Mouse (Mus musculus) olfactory bulb, adult 2 months (tissue): ENCODE measurements around the gene Il22ra1. TPM values are rescaled to one million over a fixed set of nuclear protein-coding genes. Genes with fewer than 3 reads are reported as not detected.

Experiments
- H3K27ac ChIP-seq: fragments of 200-500 bp; 2 replicates; pipeline ENCODE4 v1.5.1; 2012; ENCODE audit warnings: low read depth, low read length; ENCODE audit not compliant: insufficient read depth
- H3K4me1 ChIP-seq: fragments of 200-500 bp; 2 replicates; pipeline ENCODE4 v1.6.1; 2012; ENCODE audit warnings: low read length; ENCODE audit not compliant: control insufficient read depth, insufficient read depth
- H3K4me3 ChIP-seq: fragments of 200-500 bp; 2 replicates; pipeline ENCODE4 v1.5.1; 2012; ENCODE audit warnings: mild to moderate bottlenecking, low read depth, low read length, moderate library complexity; ENCODE audit not compliant: insufficient read depth
- CTCF ChIP-seq: fragments of 200-500 bp; IDR thresholded peaks from 2 replicates; pipeline ENCODE4 v1.5.1; 2012; ENCODE audit warnings: low read depth, mild to moderate bottlenecking, low read length, moderate library complexity; ENCODE audit not compliant: insufficient read depth
- POLR2A ChIP-seq: fragments of 200-500 bp; IDR thresholded peaks from 2 replicates; pipeline ENCODE4 v1.6.1; 2012; ENCODE audit warnings: mild to moderate bottlenecking, low read depth, low read length, moderate library complexity; ENCODE audit not compliant: insufficient read depth
- WGBS: fragments of 180-500 bp; shearing (Covaris S2); methylation state at CpG from one replicate; pipeline ENCODE4 v1.1.7; 2018; 5-methylcytosine and 5-hydroxymethylcytosine counted together
- polyA plus RNA-seq: library from polyadenylated mRNA; stranded (reverse); fragments of >200 nt; gene quantifications from 2 replicates; pipeline ENCODE4 v1.2.4, GENCODE M21; 2012; ENCODE audit warnings: low replicate concordance; ENCODE audit not compliant: missing spikeins, insufficient read depth, insufficient read length

The Il22ra1 gene
- polyA plus RNA-seq, 1 experiment = not detected

- H3K27ac ChIP-seq = no peak overlapping the region
- H3K4me1 ChIP-seq = no peaks in the 10 kb centered on the region
- H3K4me3 ChIP-seq = no peak overlapping the region
- no peak for TF ChIP-seq CTCF
- TF ChIP-seq POLR2A = no peak
- 91% methylated on average over 6 of the region's 6 CpGs for WGBS
Measured at GRCm38 (mm10) chr4:135771592-135771991, 43.6 kb downstream of the Il22ra1 start.

DNA sequence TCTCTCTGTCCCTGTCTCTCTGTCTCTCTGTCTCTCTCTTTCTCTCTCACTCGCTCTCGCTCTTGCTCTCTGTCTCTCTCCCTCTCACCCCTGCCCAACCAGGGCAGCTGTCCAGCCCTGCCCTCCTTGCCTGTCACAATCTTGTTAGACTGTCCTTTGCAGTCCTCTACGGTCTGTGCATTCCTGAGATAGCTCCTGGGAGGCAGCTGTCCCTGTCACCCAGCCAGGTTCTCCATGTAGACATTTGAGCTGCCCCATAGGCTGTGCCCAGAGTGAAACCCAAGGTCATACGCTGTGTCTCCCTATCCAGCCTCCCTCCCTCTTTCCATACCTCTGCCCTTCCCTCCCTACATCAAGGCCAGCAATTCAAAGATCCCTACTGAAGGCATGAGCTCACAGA, 44.7 kb downstream of the Il22ra1 start:
- Histone ChIP-seq H3K4me3 (no peak overlapping the region), H3K27ac (no peak overlapping the region), H3K4me1 (no peaks in the 10 kb centered on the region)
- 88% methylated on average over 4 of the region's 4 CpGs for WGBS
- TF ChIP-seq POLR2A = no peak
- no peak for TF ChIP-seq CTCF

DNA sequence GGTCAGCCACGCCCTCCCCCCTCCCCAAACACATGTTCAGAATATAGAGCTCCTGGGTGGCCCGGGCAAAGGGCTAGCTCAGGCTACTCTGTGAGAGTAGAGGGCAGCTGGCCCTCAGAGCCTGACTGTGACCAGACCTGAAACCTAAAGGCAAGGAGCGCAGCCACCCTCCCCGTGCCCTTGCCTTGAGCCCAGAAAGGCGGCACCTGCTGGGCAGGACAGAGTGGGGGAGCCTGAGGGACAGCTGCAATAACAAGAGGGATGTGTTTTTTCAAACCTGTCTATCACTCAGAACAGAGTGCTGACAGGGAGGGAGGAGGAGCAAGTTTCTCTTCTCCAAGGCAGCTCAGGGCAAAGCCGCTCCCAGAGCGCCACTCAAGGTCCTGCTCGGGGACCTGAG, 46.5 kb downstream of the Il22ra1 start:
- TF ChIP-seq CTCF = no peak
- TF ChIP-seq POLR2A = no peak
- 71% methylated on average over 8 of the region's 8 CpGs for WGBS
- no peak overlapping the region for H3K27ac ChIP-seq
- no peak overlapping the region for H3K4me3 ChIP-seq
- no peaks in the 10 kb centered on the region for H3K4me1 ChIP-seq

DNA sequence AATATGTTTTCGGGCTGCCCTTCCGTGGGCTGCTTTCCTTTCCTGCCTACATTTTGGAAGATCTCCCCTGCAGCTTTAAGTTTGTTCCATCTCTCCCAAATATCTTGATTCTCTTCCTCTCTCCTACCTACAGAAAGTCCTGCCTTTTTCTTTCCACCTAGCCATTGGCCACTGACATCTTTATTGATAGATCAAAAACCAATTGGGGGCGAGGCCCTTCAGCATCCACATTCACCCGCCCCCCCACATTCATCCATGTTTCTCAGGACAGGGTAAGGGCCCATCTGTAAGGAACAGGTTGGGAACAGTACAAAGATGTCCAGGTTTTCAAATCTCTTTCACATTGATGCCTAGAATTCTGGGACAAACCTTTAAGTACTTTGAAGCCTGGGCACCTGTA, 48.9 kb downstream of the Il22ra1 start:
- Histone ChIP-seq H3K4me1 (no peaks in the 10 kb centered on the region), H3K27ac (no peak overlapping the region), H3K4me3 (no peak overlapping the region)
- no peak for TF ChIP-seq CTCF
- TF ChIP-seq POLR2A = no peak
- 94% methylated on average over 4 of the region's 4 CpGs for WGBS

- TF ChIP-seq POLR2A (no peak), CTCF (no peak)
- WGBS = 81% methylated on average over 9 of the region's 9 CpGs
- H3K4me1 ChIP-seq = no peaks in the 10 kb centered on the region
- no peak overlapping the region for H3K4me3 ChIP-seq
- H3K27ac ChIP-seq = no peak overlapping the region
Measured at GRCm38 (mm10) chr4:135779661-135780060, 51.7 kb downstream of the Il22ra1 start.

DNA sequence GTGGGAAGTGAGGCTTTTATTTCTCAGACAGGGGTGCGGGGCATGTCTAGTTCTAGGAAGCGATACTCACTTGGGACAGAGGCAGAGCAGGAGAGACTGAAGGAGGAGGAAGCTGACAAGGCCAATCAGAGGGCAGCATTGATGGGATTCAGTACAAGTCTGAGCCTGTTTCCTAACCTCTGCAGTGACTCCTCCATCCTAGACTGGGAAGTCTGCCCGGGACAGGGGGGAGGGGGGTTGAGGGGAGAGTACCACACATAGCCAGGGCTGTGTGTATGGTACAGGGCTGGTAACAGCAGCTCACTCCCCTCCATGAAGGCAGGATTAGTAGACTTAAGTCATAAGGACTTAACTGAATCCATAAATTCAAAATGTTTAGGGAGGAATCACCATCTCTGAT, 52.3 kb downstream of the Il22ra1 start:
- no peak overlapping the region for H3K27ac ChIP-seq

GRCm38 (mm10) chr4:135781304-135781703, 53.3 kb downstream of the Il22ra1 start:
- Histone ChIP-seq H3K4me3 (no peak overlapping the region), H3K4me1 (no peaks in the 10 kb centered on the region), H3K27ac (no peak overlapping the region)
- no peak for TF ChIP-seq POLR2A
- no peak for TF ChIP-seq CTCF
- WGBS = 58% methylated on average over 5 of the region's 5 CpGs

More for the DNA sequence above, 52.3 kb downstream of the Il22ra1 start:
- WGBS = 78% methylated on average over 3 of the region's 3 CpGs
- Histone ChIP-seq H3K4me1 (no peaks in the 10 kb centered on the region), H3K4me3 (no peak overlapping the region)
- TF ChIP-seq CTCF (no peak), POLR2A (no peak)

DNA sequence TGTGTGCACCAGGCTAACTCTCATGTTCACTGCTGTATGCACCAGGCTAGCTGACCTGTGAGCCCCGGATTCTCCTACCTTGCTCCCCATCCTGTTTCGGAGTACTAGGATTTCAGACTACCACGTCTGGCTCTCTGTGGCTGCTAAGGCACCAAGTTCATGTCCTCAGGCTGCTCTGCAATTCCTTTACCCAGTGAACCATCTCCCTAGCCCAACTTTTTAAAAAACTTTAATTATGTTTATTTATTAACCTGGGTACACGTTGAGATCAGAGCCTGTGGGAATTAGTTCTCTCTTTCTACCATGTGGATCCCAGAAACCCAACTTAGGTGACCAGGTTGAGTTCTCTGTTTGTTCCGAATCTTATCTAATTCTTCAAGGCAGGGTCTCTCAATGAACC, 58.6 kb downstream of the Il22ra1 start:
- Histone ChIP-seq H3K4me1 (peaks cover 4% of the 10 kb centered on the region; the same call in 1 of the 2 replicates), H3K27ac (no peak overlapping the region), H3K4me3 (no peak overlapping the region)
- WGBS = 90% methylated on average over 5 of the region's 5 CpGs
- TF ChIP-seq CTCF (no peak), POLR2A (no peak)

- WGBS = 93% methylated on average over 6 of the region's 6 CpGs
- TF ChIP-seq CTCF = no peak
- no peak for TF ChIP-seq POLR2A
- H3K4me1 ChIP-seq = peaks cover 4% of the 10 kb centered on the region; the same call in 1 of the 2 replicates
- no peak overlapping the region for H3K27ac ChIP-seq
- H3K4me3 ChIP-seq = no peak overlapping the region
Measured at GRCm38 (mm10) chr4:135787271-135787670, 59.3 kb downstream of the Il22ra1 start.

DNA sequence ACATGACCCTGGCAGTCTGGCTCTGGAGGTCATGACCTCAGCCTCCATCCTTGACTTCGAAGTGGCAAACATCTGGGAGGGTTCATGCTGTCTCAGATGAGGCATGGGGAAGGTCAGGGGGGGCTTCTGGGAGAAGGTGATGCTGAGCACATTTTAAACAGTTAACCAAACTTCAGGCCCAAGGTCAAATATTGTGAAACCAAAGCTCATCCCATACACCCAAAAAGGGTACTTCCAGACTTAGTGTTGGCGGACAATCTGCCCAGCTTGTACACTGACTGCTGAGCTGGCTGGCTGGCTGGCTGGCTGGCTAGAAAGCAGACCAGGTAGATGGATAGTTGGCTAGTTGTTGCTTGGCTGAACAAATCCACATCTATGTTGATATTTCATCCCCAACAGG, 61.2 kb downstream of the Il22ra1 start:
- H3K4me1 ChIP-seq = peaks cover 4% of the 10 kb centered on the region; the same call in 1 of the 2 replicates
- H3K27ac ChIP-seq = no peak overlapping the region
- TF ChIP-seq CTCF (no peak), POLR2A (no peak)
- no peak overlapping the region for H3K4me3 ChIP-seq
- WGBS = 77% methylated on average over 2 of the region's 2 CpGs
